Mouse (Mus musculus): ENCODE data around the gene Cylc1.

Cylc1 gene

GRCm38 (mm10) chrX:111110118-111110517, at the start of gene Cylc1:
Gene Cylc1, plus strand, starts transcription at chrX:111110418.
- DNase-seq, result no peak

GRCm38 (mm10) chrX:111078680-111079079, 31.5 kb upstream of the Cylc1 start:
- no peak for DNase-seq

GRCm38 (mm10) chrX:111168040-111168439, 57.8 kb downstream of the Cylc1 start, which contains the start of gene Gm10112:
Gene Gm10112, plus strand, starts transcription at chrX:111168340.
- DNase-seq, result no peak

All from thymus, postnatal 4 days (tissue).